Mouse (Mus musculus): ENCODE data around the gene Hps3. TPM values are rescaled to one million over a fixed set of nuclear protein-coding genes. Genes with fewer than 3 reads are reported as not detected.
"Not testable (repeated sequence)": the region's sequence is repeated elsewhere in the genome, so short reads cannot be mapped to it uniquely, and the experiment has no call there.

The Hps3 gene
- polyA plus RNA-seq, 2 experiments, result 5.3 to 5.6 TPM

DNA sequence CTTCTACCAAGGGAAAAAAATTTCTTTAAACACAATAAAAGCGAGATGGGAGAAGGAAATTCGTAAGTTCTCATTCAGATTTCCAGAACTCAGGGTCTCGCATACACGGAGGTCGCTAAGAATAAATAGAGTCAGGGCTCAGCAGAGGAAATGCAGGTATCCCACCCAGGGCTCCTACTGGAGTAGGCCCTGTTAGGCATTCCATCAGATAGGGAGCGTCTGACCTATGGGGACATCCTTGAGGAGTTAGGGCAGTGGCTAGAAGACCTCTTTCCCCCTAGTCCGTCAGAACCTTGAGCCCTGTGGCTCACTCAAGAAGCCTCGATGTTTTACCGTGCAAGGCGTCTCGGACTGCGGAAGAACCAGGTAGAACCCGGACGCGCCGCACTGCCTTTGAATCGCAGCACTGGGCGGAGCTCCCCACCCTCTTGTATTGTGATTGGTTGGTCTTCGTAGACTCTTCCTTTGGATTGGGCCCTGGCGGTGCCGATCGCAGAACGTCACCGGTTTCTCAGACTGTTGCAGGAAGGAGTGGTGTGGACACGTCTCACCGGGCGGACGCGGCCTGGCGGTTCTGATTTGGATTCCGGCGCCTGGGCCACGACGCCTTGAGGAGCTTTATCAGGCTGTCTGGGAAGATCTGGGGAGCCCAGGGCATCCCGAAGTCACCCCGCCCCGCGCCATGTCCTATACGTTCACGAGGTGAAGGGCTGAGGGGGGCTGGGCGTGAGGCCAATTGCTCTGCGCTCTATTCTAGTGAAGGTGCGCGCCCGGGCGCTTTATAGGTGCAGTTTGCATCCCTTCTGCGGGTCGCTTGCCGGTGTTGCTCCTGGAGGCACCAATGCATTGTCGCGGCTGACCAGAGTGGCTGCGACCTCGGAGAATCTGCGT is 22.4 kb upstream of the Hps3 start, which contains the start of gene Hltf:
Gene Hltf (plus strand): TSS at position 506 of the 891 bp plus-strand sequence.
- peak; percentile 43; the same call in 1 of the 2 replicates for TF ChIP-seq EP300 (IDR thresholded peaks at IDR 0.05; ENCODE audit: low read depth)
- TF ChIP-seq CTCF (IDR thresholded peaks at IDR 0.05; ENCODE audit: low read depth), result no peak
- no peak within 1 kb of the TSS for H3K27ac ChIP-seq
- peaks cover 0 to 3% of the 10 kb centered on the region in 2 experiments; a peak in 2 of 4 replicates for H3K4me1 ChIP-seq (replicated peaks; ENCODE audit: control insufficient read depth in 2 of 2, insufficient read depth in 2 of 2, low read length in 1 of 2)
- WGBS (ENCODE audit: insufficient replicate concordance), result under 1% methylated on average over 49 of the region's 54 CpGs
- peak within 1 kb of the TSS; percentile 53 for H3K9ac ChIP-seq (replicated peaks)
- H3K27me3 ChIP-seq (ENCODE audit: control insufficient read depth, insufficient read depth, low read length), result no peaks in the 10 kb centered on the region
- ATAC-seq (ENCODE audit: insufficient read depth), result peak; percentile 100
- peak; percentile 86 to 90 (median 88) for DNase-seq (ENCODE audit: low read depth in 3 of 3, low spot score in 3 of 3)
- peak within 1 kb of the TSS; percentile 78 for H3K4me2 ChIP-seq (ENCODE audit: low read depth)
- no peaks in the 10 kb centered on the region for H3K9me3 ChIP-seq (ENCODE audit: control insufficient read depth, low read length)
- H3K4me3 ChIP-seq (ENCODE audit: insufficient read depth in 1 of 2, low read depth in 2 of 2, low read length in 2 of 2), result peak within 1 kb of the TSS; percentile 64 to 99
- H3K36me3 ChIP-seq (replicated peaks; ENCODE audit: control insufficient read depth, insufficient read depth, low read depth), result no peaks in the 10 kb centered on the region

DNA sequence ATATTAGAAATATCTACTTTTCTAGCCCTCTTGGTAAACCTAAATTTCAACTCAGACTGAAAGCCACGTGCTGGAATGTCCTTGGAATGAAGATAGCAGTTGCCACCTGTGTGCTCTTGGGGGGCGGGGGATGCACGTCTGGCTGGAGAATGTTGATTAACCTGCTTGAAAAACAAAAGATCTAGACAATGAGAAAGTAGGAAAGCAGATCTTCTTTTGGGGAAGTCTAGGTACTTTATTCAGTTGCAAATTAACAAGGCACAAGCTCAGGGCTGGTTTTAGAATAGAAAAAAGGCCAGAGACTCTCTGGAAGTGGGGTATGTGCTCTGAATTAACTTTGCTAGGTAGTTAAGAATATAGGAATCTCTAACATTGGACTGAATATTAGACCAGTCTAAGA is 9.6 kb upstream of the Hps3 start:
- not testable (repeated sequence) for H3K27ac ChIP-seq; ATAC-seq (ENCODE audit: insufficient read depth); H3K4me3 ChIP-seq (ENCODE audit: insufficient read depth in 1 of 2, low read depth in 2 of 2, low read length in 2 of 2); H3K4me1 ChIP-seq (replicated peaks; ENCODE audit: control insufficient read depth in 2 of 2, insufficient read depth in 2 of 2, low read length in 1 of 2); H3K9me3 ChIP-seq (ENCODE audit: control insufficient read depth, low read length); H3K27me3 ChIP-seq (ENCODE audit: control insufficient read depth, insufficient read depth, low read length); DNase-seq (ENCODE audit: low read depth in 3 of 3, low spot score in 3 of 3); H3K9ac ChIP-seq (replicated peaks); H3K4me2 ChIP-seq (ENCODE audit: low read depth); H3K36me3 ChIP-seq (replicated peaks; ENCODE audit: control insufficient read depth, insufficient read depth, low read depth)
- 58% methylated on average over 3 of the region's 3 CpGs for WGBS (ENCODE audit: insufficient replicate concordance)

DNA sequence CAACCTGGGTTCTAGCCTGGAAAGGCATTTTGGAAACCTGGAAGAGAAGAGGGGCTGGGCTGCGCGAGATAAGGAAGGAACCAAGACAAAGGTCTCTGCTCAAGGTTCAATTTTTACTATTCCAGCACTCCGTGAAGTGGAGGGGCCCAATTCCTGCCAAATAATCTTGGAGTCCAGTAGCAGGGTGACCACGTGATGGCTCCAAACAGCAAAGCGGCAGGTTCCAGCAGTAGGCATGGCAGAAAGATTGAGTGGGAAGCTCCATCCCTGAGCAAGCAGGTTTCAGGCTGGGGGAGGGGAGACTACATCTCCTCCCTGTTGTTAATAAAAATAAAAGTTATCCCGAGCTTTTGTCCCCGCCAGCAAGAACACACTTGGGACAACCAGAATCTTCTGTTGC is 6.3 kb upstream of the Hps3 start:
- H3K4me3 ChIP-seq (ENCODE audit: insufficient read depth in 1 of 2, low read depth in 2 of 2, low read length in 2 of 2); H3K27me3 ChIP-seq (ENCODE audit: control insufficient read depth, insufficient read depth, low read length); H3K4me2 ChIP-seq (ENCODE audit: low read depth); H3K9me3 ChIP-seq (ENCODE audit: control insufficient read depth, low read length); DNase-seq (ENCODE audit: low read depth in 3 of 3, low spot score in 3 of 3); H3K36me3 ChIP-seq (replicated peaks; ENCODE audit: control insufficient read depth, insufficient read depth, low read depth); H3K27ac ChIP-seq; H3K9ac ChIP-seq (replicated peaks); ATAC-seq (ENCODE audit: insufficient read depth); H3K4me1 ChIP-seq (replicated peaks; ENCODE audit: control insufficient read depth in 2 of 2, insufficient read depth in 2 of 2, low read length in 1 of 2): not testable (repeated sequence)
- 73% methylated on average over 5 of the region's 7 CpGs for WGBS (ENCODE audit: insufficient replicate concordance)

DNA sequence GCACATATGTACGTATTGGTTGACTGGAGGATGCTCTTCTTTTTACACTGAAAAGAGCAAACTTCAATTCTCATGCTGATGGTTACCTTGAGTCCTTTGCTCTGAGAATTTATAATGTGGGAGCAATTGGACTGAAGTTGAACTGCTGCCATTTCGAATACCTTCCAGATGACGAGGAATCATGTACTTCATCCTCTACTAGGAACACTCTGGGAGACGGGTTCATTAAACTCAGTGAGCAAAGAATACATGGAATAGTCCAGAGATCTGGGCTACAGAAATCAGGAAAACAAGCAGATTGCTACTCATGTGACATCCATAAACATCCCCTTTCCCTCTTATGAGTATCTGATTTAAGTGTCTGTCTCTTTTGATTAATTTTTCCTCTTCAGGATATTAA is 954 bp upstream of the Hps3 start:
- Histone ChIP-seq H3K9ac (replicated peaks) (no peak overlapping the region), H3K9me3 (ENCODE audit: control insufficient read depth, low read length) (no peaks in the 10 kb centered on the region), H3K27ac (no peak overlapping the region), H3K36me3 (replicated peaks; ENCODE audit: control insufficient read depth, insufficient read depth, low read depth) (no peaks in the 10 kb centered on the region), H3K4me3 (ENCODE audit: insufficient read depth in 1 of 2, low read depth in 2 of 2, low read length in 2 of 2) (no peak overlapping the region), H3K4me1 (replicated peaks; ENCODE audit: control insufficient read depth in 2 of 2, insufficient read depth in 2 of 2, low read length in 1 of 2) (peaks cover 10 to 12% of the 10 kb centered on the region in 2 experiments), H3K4me2 (ENCODE audit: low read depth) (no peak overlapping the region), H3K27me3 (ENCODE audit: control insufficient read depth, insufficient read depth, low read length) (no peaks in the 10 kb centered on the region)
- ATAC-seq (ENCODE audit: insufficient read depth), result no peak
- 71% methylated on average over 4 of the region's 4 CpGs for WGBS (ENCODE audit: insufficient replicate concordance)
- no peak for DNase-seq (ENCODE audit: low read depth in 3 of 3, low spot score in 3 of 3)
- TF ChIP-seq EP300 (IDR thresholded peaks at IDR 0.05; ENCODE audit: low read depth), result no peak

DNA sequence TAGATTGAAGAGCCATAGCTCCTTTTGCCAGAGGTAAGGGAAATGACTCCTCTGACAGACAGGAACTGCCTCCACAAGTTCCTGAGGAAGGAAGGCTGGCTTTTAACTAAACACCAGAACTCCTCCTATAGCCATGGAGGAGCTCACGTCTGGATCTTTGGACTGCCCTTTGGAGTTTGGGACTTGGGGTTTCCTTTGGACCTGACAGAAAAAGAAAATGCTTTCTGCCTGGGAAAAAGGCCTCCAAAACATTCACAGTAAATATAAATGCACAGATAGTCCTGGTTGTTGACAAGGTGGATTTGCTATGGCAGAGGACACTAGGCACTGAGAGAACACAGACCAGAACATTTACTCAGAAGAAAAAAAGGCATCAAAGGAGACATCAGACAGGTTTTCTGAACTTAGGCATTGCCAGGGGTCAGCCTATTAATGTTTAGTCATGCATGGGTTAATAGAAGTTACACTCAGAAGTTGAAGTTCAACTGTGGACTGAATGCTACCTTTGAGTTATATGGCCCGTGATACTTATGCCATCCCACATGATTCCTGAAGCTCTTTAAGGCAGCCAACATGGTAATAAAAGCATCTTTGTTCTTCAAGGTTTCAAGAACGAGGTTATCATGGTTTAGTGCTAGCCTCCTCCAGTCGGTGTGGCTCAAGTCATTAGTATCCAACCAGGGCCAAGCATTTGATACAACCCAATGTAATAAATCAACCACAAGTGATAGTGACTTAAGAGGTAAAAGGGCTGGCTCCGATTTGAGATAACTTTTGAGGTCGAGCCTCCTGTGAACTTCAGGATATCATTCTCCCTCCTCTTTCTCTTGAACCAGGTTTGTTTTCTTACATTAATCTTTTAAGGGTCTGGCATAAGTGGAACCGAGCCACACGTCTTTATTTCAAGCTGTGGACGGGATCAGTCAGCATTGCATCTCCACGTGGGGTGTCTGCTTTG is 1.1 kb downstream of the Hps3 start:
- WGBS (ENCODE audit: insufficient replicate concordance), result 10% methylated on average over 10 of the region's 10 CpGs
- Histone ChIP-seq H3K4me1 (replicated peaks; ENCODE audit: control insufficient read depth in 2 of 2, insufficient read depth in 2 of 2, low read length in 1 of 2) (peaks cover 10 to 12% of the 10 kb centered on the region in 2 experiments), H3K4me3 (ENCODE audit: insufficient read depth in 1 of 2, low read depth in 2 of 2, low read length in 2 of 2) (peak overlapping the region; percentile 83 to 88), H3K9ac (replicated peaks) (peak overlapping the region; percentile 68), H3K36me3 (replicated peaks; ENCODE audit: control insufficient read depth, insufficient read depth, low read depth) (no peaks in the 10 kb centered on the region), H3K9me3 (ENCODE audit: control insufficient read depth, low read length) (no peaks in the 10 kb centered on the region), H3K27me3 (ENCODE audit: control insufficient read depth, insufficient read depth, low read length) (no peaks in the 10 kb centered on the region), H3K27ac (peak overlapping the region; percentile 52), H3K4me2 (ENCODE audit: low read depth) (peak overlapping the region; percentile 95)
- TF ChIP-seq CTCF (IDR thresholded peaks at IDR 0.05; ENCODE audit: low read depth) (no peak), EP300 (IDR thresholded peaks at IDR 0.05; ENCODE audit: low read depth) (no peak)
- ATAC-seq (ENCODE audit: insufficient read depth) (no peak), DNase-seq (ENCODE audit: low read depth in 3 of 3, low spot score in 3 of 3) (no peak)
